Mouse (Mus musculus) thymus, adult 2 months (tissue): ENCODE measurements around the gene Ago1. TPM values are rescaled to one million over a fixed set of nuclear protein-coding genes. Genes with fewer than 3 reads are reported as not detected.

Experiments used
- DNase-seq: peaks from one replicate; pipeline ENCODE4 v3.0.0; 2021
- H3K27ac ChIP-seq: fragments of 200-500 bp; 2 replicates; pipeline ENCODE4 v1.5.1; 2012; ENCODE audit warnings: low read length, control low read depth; ENCODE audit not compliant: control insufficient read depth, insufficient read depth
- H3K27me3 ChIP-seq: fragments of 200-500 bp; 2 replicates; pipeline ENCODE4 v1.6.1; 2012; ENCODE audit warnings: mild to moderate bottlenecking, low read length, moderate library complexity, mixed read lengths; ENCODE audit not compliant: control insufficient read depth, insufficient read depth
- H3K36me3 ChIP-seq: fragments of 200-500 bp; 2 replicates; pipeline ENCODE4 v1.6.1; 2012; ENCODE audit warnings: mild to moderate bottlenecking, low read length, moderate library complexity; ENCODE audit not compliant: control insufficient read depth, insufficient read depth
- H3K4me1 ChIP-seq: fragments of 200-500 bp; replicated peaks from 2 replicates; pipeline ENCODE4 v1.6.1; 2012; ENCODE audit warnings: low read length; ENCODE audit not compliant: control insufficient read depth, insufficient read depth
- H3K4me3 ChIP-seq: fragments of 200-500 bp; 2 replicates; pipeline ENCODE4 v1.5.1; 2012; ENCODE audit warnings: mild to moderate bottlenecking, low read length, control low read depth, moderate library complexity; ENCODE audit not compliant: control insufficient read depth, insufficient read depth
- CTCF ChIP-seq: fragments of 200-500 bp; IDR thresholded peaks from 2 replicates; pipeline ENCODE4 v1.5.1; 2012; ENCODE audit warnings: mild to moderate bottlenecking, control low read depth, low read length, moderate library complexity, borderline replicate concordance; ENCODE audit not compliant: control insufficient read depth, poor library complexity, insufficient read depth; ENCODE audit errors: extremely low read depth
- POLR2A ChIP-seq: fragments of 200-500 bp; IDR thresholded peaks from 2 replicates; pipeline ENCODE4 v1.6.1; 2012; ENCODE audit warnings: mild to moderate bottlenecking, low read length, control low read depth, moderate library complexity; ENCODE audit not compliant: control insufficient read depth, poor library complexity, insufficient read depth; ENCODE audit errors: extremely low read depth
- WGBS: fragments of 180-500 bp; shearing (Covaris S2); methylation state at CpG from one replicate; pipeline ENCODE4 v1.1.7; 2018; 5-methylcytosine and 5-hydroxymethylcytosine counted together
- polyA plus RNA-seq: library from polyadenylated mRNA; depleted of rRNA; stranded (reverse); fragments of >200 nt; gene quantifications from 2 replicates; pipeline ENCODE4 v1.2.3, GENCODE M21; 2012

The Ago1 gene
- polyA plus RNA-seq, 1 experiment = 46.4 TPM

DNA sequence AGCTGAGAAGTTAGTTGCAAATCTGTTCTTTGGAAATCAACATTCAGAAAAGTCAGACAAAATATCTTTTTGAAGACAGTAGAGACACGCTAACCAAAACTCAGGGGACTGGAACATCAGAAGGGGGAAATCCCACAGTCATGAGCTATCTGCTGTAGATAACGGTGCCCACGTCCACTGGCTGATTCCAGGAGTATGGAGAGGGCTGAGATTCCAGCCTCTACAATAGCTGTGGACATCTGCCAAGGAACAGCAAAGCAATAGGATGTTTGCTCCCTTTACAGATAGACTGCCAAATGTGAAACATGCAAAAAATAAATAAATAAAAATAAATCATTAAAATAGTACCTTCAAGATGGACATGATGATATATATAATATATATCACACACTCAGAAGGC, 23.9 kb downstream of the Ago1 start:
- no peak for DNase-seq
- Histone ChIP-seq H3K4me1 (no peaks in the 10 kb centered on the region), H3K27me3 (no peaks in the 10 kb centered on the region), H3K36me3 (peaks cover 52% of the 10 kb centered on the region), H3K27ac (no peak overlapping the region), H3K4me3 (no peak overlapping the region)
- WGBS = 93% methylated on average over 3 of the region's 3 CpGs
- TF ChIP-seq CTCF (no peak), POLR2A (no peak)

DNA sequence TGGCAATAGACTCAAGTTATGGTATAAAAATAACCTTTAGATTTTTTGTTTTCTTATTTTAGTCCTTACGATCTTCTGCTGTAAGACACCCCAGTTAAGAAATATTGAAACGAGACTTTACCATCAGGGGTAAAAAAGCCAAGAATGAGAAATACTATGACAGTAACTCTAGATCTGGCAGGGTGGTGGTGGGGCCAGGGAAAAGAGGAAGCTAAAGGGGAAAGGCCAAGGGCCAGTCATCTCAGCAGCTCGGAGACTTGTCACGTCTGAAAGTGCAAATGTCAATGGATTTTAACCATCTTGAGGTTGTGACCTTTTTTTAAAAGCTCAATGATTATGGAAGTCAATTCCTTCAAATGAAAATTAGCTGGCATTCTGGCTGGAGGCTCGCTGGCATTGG, 30.1 kb downstream of the Ago1 start:
- Histone ChIP-seq H3K27me3 (no peaks in the 10 kb centered on the region), H3K27ac (no peak overlapping the region), H3K36me3 (peaks cover 34% of the 10 kb centered on the region), H3K4me1 (no peaks in the 10 kb centered on the region), H3K4me3 (no peak overlapping the region)
- TF ChIP-seq POLR2A (no peak), CTCF (no peak)
- no peak for DNase-seq
- 80% methylated on average over 5 of the region's 5 CpGs for WGBS

DNA sequence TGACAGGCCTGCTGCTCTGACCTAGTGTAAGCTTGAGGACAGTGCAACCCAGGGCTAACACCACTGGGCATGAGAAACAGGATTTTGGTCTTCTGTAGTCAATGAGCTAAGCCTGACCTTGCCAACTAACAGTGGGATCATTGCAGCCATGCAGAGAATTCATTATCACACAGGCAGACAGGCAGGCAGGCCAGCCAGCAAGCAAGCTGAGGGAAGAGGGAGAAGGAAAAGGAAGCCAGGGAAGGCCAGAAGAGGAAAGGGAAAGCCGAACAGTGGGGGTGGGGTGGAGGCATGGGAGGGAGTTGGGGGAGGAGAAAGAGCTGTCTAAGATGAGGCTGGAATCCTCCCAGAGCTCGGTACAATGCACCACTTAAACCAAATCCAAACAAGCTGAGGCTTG, 32.1 kb downstream of the Ago1 start:
- WGBS = 96% methylated on average over 2 of the region's 2 CpGs
- Histone ChIP-seq H3K27ac (no peak overlapping the region), H3K4me1 (no peaks in the 10 kb centered on the region), H3K27me3 (no peaks in the 10 kb centered on the region), H3K36me3 (peaks cover 18% of the 10 kb centered on the region), H3K4me3 (no peak overlapping the region)
- no peak for DNase-seq
- TF ChIP-seq POLR2A = no peak
- no peak for TF ChIP-seq CTCF

DNA sequence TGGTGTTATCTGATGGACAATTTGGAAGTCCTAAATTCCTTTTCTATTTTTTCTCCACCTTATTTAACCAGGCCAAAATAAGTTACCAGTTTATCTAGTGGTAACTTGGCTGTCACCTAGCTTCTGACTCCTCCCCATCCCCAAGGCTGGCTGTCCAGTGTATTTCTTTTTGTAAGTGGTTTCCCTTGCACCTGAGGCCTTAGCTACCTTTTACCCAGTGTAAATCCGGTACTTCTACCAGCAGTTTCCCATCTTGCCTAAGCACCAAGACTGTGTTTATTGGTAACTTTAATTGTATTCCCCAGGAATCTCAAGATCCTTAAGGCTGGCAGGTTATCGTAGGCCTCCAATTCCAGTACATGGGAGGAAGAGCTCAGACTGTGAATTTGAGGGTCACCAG, 34.3 kb downstream of the Ago1 start:
- WGBS = 98% methylated on average over 2 of the region's 2 CpGs
- peaks cover 3% of the 10 kb centered on the region; the same call in 1 of the 2 replicates for H3K4me1 ChIP-seq
- H3K36me3 ChIP-seq = peaks cover 3% of the 10 kb centered on the region; the same call in 1 of the 2 replicates
- TF ChIP-seq CTCF = no peak
- no peak for TF ChIP-seq POLR2A
- no peak overlapping the region for H3K4me3 ChIP-seq
- no peaks in the 10 kb centered on the region for H3K27me3 ChIP-seq
- DNase-seq = no peak
- no peak overlapping the region for H3K27ac ChIP-seq

DNA sequence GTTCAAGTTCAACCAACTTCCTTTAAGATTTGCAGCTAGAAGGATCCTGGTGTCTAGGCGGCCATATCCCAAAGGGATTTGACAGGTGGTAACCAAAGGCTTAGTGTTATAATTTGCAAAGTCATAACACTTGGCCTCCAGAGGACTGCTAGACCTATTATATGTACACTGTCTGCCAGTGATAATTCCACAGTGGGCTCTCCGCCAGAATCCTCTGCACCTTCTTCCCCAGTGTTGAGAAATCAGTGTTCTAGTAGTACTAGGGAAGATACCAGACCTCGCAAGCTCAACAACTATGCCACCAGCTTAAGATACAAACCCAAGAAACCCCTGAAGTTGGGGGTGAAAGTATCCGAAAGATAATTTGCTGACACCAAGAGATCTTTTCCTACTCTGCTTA, 35.2 kb downstream of the Ago1 start:
- 97% methylated on average over 4 of the region's 4 CpGs for WGBS
- Histone ChIP-seq H3K36me3 (no peaks in the 10 kb centered on the region), H3K4me1 (peaks cover 9% of the 10 kb centered on the region), H3K27me3 (no peaks in the 10 kb centered on the region), H3K4me3 (no peak overlapping the region), H3K27ac (no peak overlapping the region)
- no peak for DNase-seq
- TF ChIP-seq CTCF (no peak), POLR2A (no peak)

DNA sequence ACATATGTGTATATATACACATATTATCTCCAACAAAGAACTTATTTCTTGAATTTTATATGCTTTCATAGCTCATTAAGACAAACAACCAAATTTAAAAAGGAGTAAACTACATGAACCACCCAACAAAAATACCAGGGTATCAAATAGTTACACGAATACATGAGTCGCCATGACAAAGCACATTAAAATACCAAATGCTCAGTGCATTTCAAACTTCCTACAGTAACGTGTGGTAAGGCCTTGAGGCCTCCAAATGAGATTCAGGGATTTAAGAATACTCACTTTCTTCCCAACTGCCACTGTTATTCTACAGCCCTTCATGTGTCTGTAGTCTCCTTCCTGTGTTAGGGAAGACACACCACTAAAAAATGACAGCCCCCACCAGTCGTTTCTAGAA, 36.6 kb downstream of the Ago1 start:
- Histone ChIP-seq H3K36me3 (no peaks in the 10 kb centered on the region), H3K27me3 (no peaks in the 10 kb centered on the region), H3K4me1 (peaks cover 9% of the 10 kb centered on the region), H3K4me3 (no peak overlapping the region), H3K27ac (no peak overlapping the region)
- TF ChIP-seq POLR2A (no peak), CTCF (no peak)
- DNase-seq = no peak
- 89% methylated on average over 4 of the region's 4 CpGs for WGBS

DNA sequence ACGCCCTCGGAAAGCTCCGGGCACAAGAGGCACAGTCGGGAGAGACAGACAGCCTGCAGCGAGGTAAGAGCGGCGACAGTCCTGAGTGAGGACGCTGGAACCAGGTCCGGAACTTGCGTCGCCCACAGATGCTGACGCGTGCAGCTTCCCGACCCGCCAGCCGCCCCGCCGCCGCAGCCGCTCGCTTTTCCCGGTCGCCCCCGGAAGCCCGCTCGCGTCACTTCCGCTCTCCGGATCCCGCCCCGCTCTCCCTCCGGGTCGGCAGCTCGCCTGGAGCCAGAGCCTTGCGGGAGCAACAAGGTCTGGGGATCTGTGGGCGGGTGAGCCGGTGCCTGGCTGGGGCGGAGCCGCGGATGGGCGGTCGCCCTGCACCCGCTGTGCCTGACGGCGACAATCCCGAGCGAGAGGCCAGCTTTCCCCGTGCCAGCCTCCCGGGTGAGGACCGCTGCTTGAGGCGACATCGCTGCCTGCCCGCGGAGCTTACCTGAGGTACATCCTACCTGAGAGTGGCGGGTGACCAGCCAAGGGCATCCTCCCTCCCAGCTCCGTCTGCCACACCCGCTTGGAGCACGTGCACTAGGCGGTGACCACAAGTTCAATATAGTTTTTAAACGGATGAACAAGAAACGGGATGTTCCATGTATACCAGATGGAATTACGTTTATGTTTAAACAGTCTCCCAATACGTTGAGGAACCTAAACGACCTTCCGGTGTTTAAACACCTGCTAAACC, 38.9 kb downstream of the Ago1 start, which contains the start of gene Ago3:
TSS of gene Ago3 (minus strand) at position 210 of the 733 bp plus-strand sequence.
- TF ChIP-seq CTCF (peak; percentile 70; the same call in 1 of the 2 replicates), POLR2A (peak; percentile 69; the same call in 1 of the 2 replicates)
- Histone ChIP-seq H3K27me3 (no peaks in the 10 kb centered on the region), H3K4me3 (peak within 1 kb of the TSS; percentile 94), H3K36me3 (no peaks in the 10 kb centered on the region), H3K4me1 (peaks cover 9% of the 10 kb centered on the region), H3K27ac (peak within 1 kb of the TSS; percentile 35; the same call in 1 of the 2 replicates)
- WGBS = under 1% methylated on average over 65 of the region's 65 CpGs
- peak; percentile 94 for DNase-seq
